Mouse (Mus musculus): ENCODE measurements around the gene Zc3hav1l. TPM values are rescaled to one million over a fixed set of nuclear protein-coding genes. Genes with fewer than 3 reads are reported as not detected.
A peak's percentile ranks its signal among the peaks of the same experiment; 100 is the strongest.

Gene Zc3hav1l
- polyA plus RNA-seq, 1 experiment from 2014 or later: 2.1 TPM

GRCm38 (mm10) chr6:38320621-38321020, 21.6 kb upstream of the Zc3hav1l start:
- Histone ChIP-seq H3K4me1 (ENCODE audit: insufficient read depth, low read depth, low read length) (no peaks in the 10 kb centered on the region), H3K4me3 (ENCODE audit: low read depth, low read length) (no peak overlapping the region), H3K9me3 (ENCODE audit: low read length) (no peaks in the 10 kb centered on the region), H3K9ac (replicated peaks; ENCODE audit: low read depth) (no peak overlapping the region), H3K4me2 (replicated peaks; ENCODE audit: low read depth, low read length) (no peak overlapping the region), H3K27ac (ENCODE audit: low read length) (no peak overlapping the region), H3K36me3 (ENCODE audit: insufficient read depth, low read length) (peaks cover 33% of the 10 kb centered on the region; the same call in 1 of the 2 replicates), H3K27me3 (replicated peaks; ENCODE audit: insufficient read depth, low read length) (no peaks in the 10 kb centered on the region)
- ATAC-seq (no peak), DNase-seq (ENCODE audit: low spot score) (no peak)
- TF ChIP-seq EP300 (IDR thresholded peaks at IDR 0.05) (no peak), CTCF (IDR thresholded peaks at IDR 0.05) (no peak)
- 93% methylated on average over 9 of the region's 9 CpGs for WGBS

- WGBS: 87% methylated on average over 4 of the region's 4 CpGs
- Histone ChIP-seq H3K9me3 (ENCODE audit: low read length) (no peaks in the 10 kb centered on the region), H3K4me2 (replicated peaks; ENCODE audit: low read depth, low read length) (no peak overlapping the region)
These were observed 17.0 kb upstream of the Zc3hav1l start for GRCm38 (mm10) chr6:38316050-38316449.

GRCm38 (mm10) chr6:38309741-38310140, 10.7 kb upstream of the Zc3hav1l start:
- Histone ChIP-seq H3K27me3 (replicated peaks; ENCODE audit: insufficient read depth, low read length) (no peaks in the 10 kb centered on the region), H3K4me1 (ENCODE audit: insufficient read depth, low read depth, low read length) (no peaks in the 10 kb centered on the region), H3K27ac (ENCODE audit: low read length) (no peak overlapping the region), H3K4me3 (ENCODE audit: low read depth, low read length) (no peak overlapping the region), H3K36me3 (ENCODE audit: insufficient read depth, low read length) (peaks cover 28% of the 10 kb centered on the region), H3K4me2 (replicated peaks; ENCODE audit: low read depth, low read length) (no peak overlapping the region), H3K9ac (replicated peaks; ENCODE audit: low read depth) (no peak overlapping the region), H3K9me3 (ENCODE audit: low read length) (no peaks in the 10 kb centered on the region)
- TF ChIP-seq EP300 (IDR thresholded peaks at IDR 0.05) (no peak), CTCF (IDR thresholded peaks at IDR 0.05) (no peak)
- DNase-seq (ENCODE audit: low spot score) (no peak), ATAC-seq (no peak)

More at GRCm38 (mm10) chr6:38316050-38316449, 17.0 kb upstream of the Zc3hav1l start:
- Histone ChIP-seq H3K4me3 (ENCODE audit: low read depth, low read length) (no peak overlapping the region), H3K9ac (replicated peaks; ENCODE audit: low read depth) (no peak overlapping the region), H3K4me1 (ENCODE audit: insufficient read depth, low read depth, low read length) (no peaks in the 10 kb centered on the region), H3K36me3 (ENCODE audit: insufficient read depth, low read length) (peaks cover 29% of the 10 kb centered on the region; the same call in 1 of the 2 replicates), H3K27me3 (replicated peaks; ENCODE audit: insufficient read depth, low read length) (no peaks in the 10 kb centered on the region), H3K27ac (ENCODE audit: low read length) (no peak overlapping the region)
- ATAC-seq: no peak
- no peak for DNase-seq (ENCODE audit: low spot score)
- TF ChIP-seq CTCF (IDR thresholded peaks at IDR 0.05): no peak
- no peak for TF ChIP-seq EP300 (IDR thresholded peaks at IDR 0.05)

GRCm38 (mm10) chr6:38304981-38305380, 5.9 kb upstream of the Zc3hav1l start:
- Histone ChIP-seq H3K36me3 (ENCODE audit: insufficient read depth, low read length) (peaks cover 15% of the 10 kb centered on the region; the same call in 1 of the 2 replicates), H3K9ac (replicated peaks; ENCODE audit: low read depth) (no peak overlapping the region), H3K9me3 (ENCODE audit: low read length) (no peaks in the 10 kb centered on the region), H3K4me3 (ENCODE audit: low read depth, low read length) (no peak overlapping the region), H3K4me1 (ENCODE audit: insufficient read depth, low read depth, low read length) (no peaks in the 10 kb centered on the region), H3K27ac (ENCODE audit: low read length) (no peak overlapping the region), H3K4me2 (replicated peaks; ENCODE audit: low read depth, low read length) (no peak overlapping the region), H3K27me3 (replicated peaks; ENCODE audit: insufficient read depth, low read length) (no peaks in the 10 kb centered on the region)
- ATAC-seq: no peak
- no peak for DNase-seq (ENCODE audit: low spot score)
- WGBS: 78% methylated on average over 3 of the region's 3 CpGs
- TF ChIP-seq EP300 (IDR thresholded peaks at IDR 0.05): no peak
- TF ChIP-seq CTCF (IDR thresholded peaks at IDR 0.05): peak; percentile 40

GRCm38 (mm10) chr6:38298246-38298635, 818 bp downstream of the Zc3hav1l start:
- ATAC-seq (0 out of 2 replicates have a peak, but pooled peaks have one; percentile 19), DNase-seq (ENCODE audit: low spot score) (peak; percentile 32)
- Histone ChIP-seq H3K4me3 (ENCODE audit: low read depth, low read length) (peak overlapping the region; percentile 82), H3K36me3 (ENCODE audit: insufficient read depth, low read length) (peaks cover 12% of the 10 kb centered on the region; the same call in 1 of the 2 replicates), H3K4me2 (replicated peaks; ENCODE audit: low read depth, low read length) (peak overlapping the region; percentile 81), H3K27ac (ENCODE audit: low read length) (peak overlapping the region; percentile 73), H3K9ac (replicated peaks; ENCODE audit: low read depth) (peak overlapping the region; percentile 56), H3K27me3 (replicated peaks; ENCODE audit: insufficient read depth, low read length) (no peaks in the 10 kb centered on the region), H3K4me1 (ENCODE audit: insufficient read depth, low read depth, low read length) (no peaks in the 10 kb centered on the region), H3K9me3 (ENCODE audit: low read length) (no peaks in the 10 kb centered on the region)
- TF ChIP-seq EP300 (IDR thresholded peaks at IDR 0.05) (no peak), CTCF (IDR thresholded peaks at IDR 0.05) (no peak)
- 1% methylated on average over 10 of the region's 10 CpGs for WGBS

GRCm38 (mm10) chr6:38297580-38298245, 1.3 kb downstream of the Zc3hav1l start:
- Histone ChIP-seq H3K4me2 (replicated peaks; ENCODE audit: low read depth, low read length) (peak overlapping the region; percentile 81), H3K4me3 (ENCODE audit: low read depth, low read length) (peak overlapping the region; percentile 82; the same call in 1 of the 2 replicates), H3K4me1 (ENCODE audit: insufficient read depth, low read depth, low read length) (no peaks in the 10 kb centered on the region), H3K9me3 (ENCODE audit: low read length) (no peaks in the 10 kb centered on the region), H3K9ac (replicated peaks; ENCODE audit: low read depth) (no peak overlapping the region), H3K27me3 (replicated peaks; ENCODE audit: insufficient read depth, low read length) (no peaks in the 10 kb centered on the region), H3K27ac (ENCODE audit: low read length) (no peak overlapping the region), H3K36me3 (ENCODE audit: insufficient read depth, low read length) (peaks cover 12% of the 10 kb centered on the region; the same call in 1 of the 2 replicates)
- DNase-seq (ENCODE audit: low spot score): no peak
- TF ChIP-seq CTCF (IDR thresholded peaks at IDR 0.05): no peak
- TF ChIP-seq EP300 (IDR thresholded peaks at IDR 0.05): no peak
- WGBS: 31% methylated on average over 12 of the region's 12 CpGs
- no peak for ATAC-seq

All from lung, postnatal 0 days (tissue).